Mouse (Mus musculus): ENCODE data around the gene Atxn1. TPM values are rescaled to one million over a fixed set of nuclear protein-coding genes. Genes with fewer than 3 reads are reported as not detected.

Gene Atxn1
- total and polyA plus RNA-seq, 3 experiments = 8.0 to 13.1 (median 9.7) TPM

DNA sequence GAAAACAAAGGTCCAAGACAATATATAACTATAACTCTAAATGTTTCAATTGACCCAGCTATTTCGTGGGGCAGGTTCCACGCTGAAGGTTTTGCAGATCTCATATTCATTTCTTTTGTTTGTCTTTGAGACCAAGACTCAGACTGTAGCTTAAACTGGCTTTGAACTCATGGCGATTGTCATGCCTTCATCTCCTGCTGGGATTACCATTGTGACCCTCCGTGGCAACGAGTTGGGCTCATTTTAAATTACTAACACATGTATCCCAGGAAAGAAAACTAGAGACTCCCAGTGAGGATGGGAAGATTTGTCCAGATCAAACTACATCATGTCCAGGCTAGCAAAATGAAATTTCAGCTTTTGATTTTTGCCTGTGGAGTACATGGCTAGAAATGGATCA is 14.4 kb upstream of the Atxn1 start:
- H3K36me3 ChIP-seq (replicated peaks in 1 of 2; ENCODE audit: control insufficient read depth in 1 of 2, insufficient read depth in 1 of 2, low read length in 1 of 2) = no peaks in the 10 kb centered on the region
- H3K79me2 ChIP-seq (replicated peaks; ENCODE audit: control insufficient read depth, extremely low read depth, insufficient read depth, poor library complexity, severe bottlenecking) = no peaks in the 10 kb centered on the region
- TF ChIP-seq SIN3A (IDR thresholded peaks at IDR 0.05; ENCODE audit: low read length) = no peak
- TF ChIP-seq MAFK (IDR thresholded peaks at IDR 0.05; ENCODE audit: insufficient replicate concordance, low read length) = no peak
- no peak for TF ChIP-seq CHD1 (IDR thresholded peaks at IDR 0.05; ENCODE audit: low read depth, low read length)
- TF ChIP-seq TBP (conservative IDR thresholded peaks at IDR 0.05; ENCODE audit: low read depth, low read length) = no peak
- no peak for TF ChIP-seq ETS1 (conservative IDR thresholded peaks at IDR 0.05; ENCODE audit: low read depth, low read length)
- TF ChIP-seq NELFE (IDR thresholded peaks at IDR 0.05; ENCODE audit: low read depth, low read length) = no peak
- no peak for TF ChIP-seq ELF1 (IDR thresholded peaks at IDR 0.05; ENCODE audit: low read depth, low read length)
- no peak for TF ChIP-seq IRF4 (IDR thresholded peaks at IDR 0.05; ENCODE audit: low read depth, low read length)
- TF ChIP-seq JUND (conservative IDR thresholded peaks at IDR 0.05; ENCODE audit: low read depth, low read length) = no peak
- TF ChIP-seq GABPA (IDR thresholded peaks at IDR 0.05; ENCODE audit: insufficient replicate concordance, low read depth, low read length) = no peak
- TF ChIP-seq MXI1 (IDR thresholded peaks at IDR 0.05; ENCODE audit: low read depth, low read length) = no peak
- no peak for TF ChIP-seq KAT2A (IDR thresholded peaks at IDR 0.05; ENCODE audit: insufficient replicate concordance, low read length)
- TF ChIP-seq MAX (IDR thresholded peaks at IDR 0.05; ENCODE audit: low read length) = no peak
- no peak for TF ChIP-seq HCFC1 (IDR thresholded peaks at IDR 0.05; ENCODE audit: low read depth, low read length)
- no peak for TF ChIP-seq ZC3H11A (IDR thresholded peaks at IDR 0.05; ENCODE audit: low read depth, low read length)
- no peak for TF ChIP-seq E2F4 (IDR thresholded peaks at IDR 0.05; ENCODE audit: insufficient replicate concordance, low read depth, low read length)
- no peak for TF ChIP-seq ZNF384 (IDR thresholded peaks at IDR 0.05; ENCODE audit: low read depth, low read length)
- no peak for TF ChIP-seq USF2 (conservative IDR thresholded peaks at IDR 0.05; ENCODE audit: low read depth, low read length)
- peaks cover 0 to 8% of the 10 kb centered on the region in 2 experiments; a peak in 2 of 4 replicates for H3K4me1 ChIP-seq (ENCODE audit: control insufficient read depth in 1 of 2, insufficient read depth in 2 of 2)
- no peaks in the 10 kb centered on the region for H3K27me3 ChIP-seq (replicated peaks)
- no peak for DNase-seq (ENCODE audit: extremely low read depth)
- no peak overlapping the region for H3K4me3 ChIP-seq (replicated peaks in 1 of 3; ENCODE audit: low read depth in 2 of 3, low read length in 2 of 3, poor library complexity in 1 of 3)
- no peak overlapping the region for H3K4me2 ChIP-seq (ENCODE audit: insufficient read depth, low read depth, poor library complexity, severe bottlenecking)
- no peak overlapping the region for H3K9ac ChIP-seq (ENCODE audit: insufficient read depth, low read depth)
- H3K9me3 ChIP-seq (replicated peaks; ENCODE audit: low read length) = no peaks in the 10 kb centered on the region
- in situ Hi-C loops (cut with MboI; ENCODE audit: low pct_ligation_motif_present, low pct_unique_long_range_greater_than_20kb, low sequenced_read_pairs) (loop anchor here (5.0 kb wide), 2 partner anchors 183 to 437 kb away; no protein-coding TSS in a partner anchor), dilution Hi-C loops (cut with MboI; ENCODE audit: extremely low pct_ligation_motif_present, extremely low pct_unique_long_range_greater_than_20kb, low sequenced_read_pairs) (no loop called here)
- H3K27ac ChIP-seq (ENCODE audit: insufficient read depth, low read depth) = no peak overlapping the region

DNA sequence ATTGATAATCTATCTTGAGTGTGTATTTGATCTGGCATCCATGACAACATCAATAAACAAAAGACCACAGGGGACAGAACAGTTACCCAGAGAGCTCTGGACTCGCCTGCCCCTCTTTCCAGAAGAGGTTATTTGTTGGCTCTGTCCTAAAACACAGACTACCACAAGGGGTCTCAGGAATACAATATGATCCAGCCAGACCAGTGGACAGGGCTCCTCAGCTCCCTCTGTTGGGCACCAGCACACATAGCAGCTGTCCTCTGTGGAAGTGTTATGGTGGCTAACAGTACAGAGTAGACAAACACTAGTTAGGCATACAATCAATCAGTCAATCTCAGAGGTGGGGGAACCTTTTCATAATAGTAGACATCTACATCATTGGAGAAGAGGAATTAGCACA is 12.1 kb upstream of the Atxn1 start:
- no peaks in the 10 kb centered on the region for H3K79me2 ChIP-seq (replicated peaks; ENCODE audit: control insufficient read depth, extremely low read depth, insufficient read depth, poor library complexity, severe bottlenecking)
- H3K36me3 ChIP-seq (replicated peaks in 1 of 2; ENCODE audit: control insufficient read depth in 1 of 2, insufficient read depth in 1 of 2, low read length in 1 of 2) = no peaks in the 10 kb centered on the region
- H3K4me3 ChIP-seq (replicated peaks in 1 of 3; ENCODE audit: low read depth in 2 of 3, low read length in 2 of 3, poor library complexity in 1 of 3) = no peak overlapping the region
- dilution Hi-C loops (cut with MboI; ENCODE audit: extremely low pct_ligation_motif_present, extremely low pct_unique_long_range_greater_than_20kb, low sequenced_read_pairs) = no loop called here
- no peak overlapping the region for H3K4me2 ChIP-seq (ENCODE audit: insufficient read depth, low read depth, poor library complexity, severe bottlenecking)
- DNase-seq (ENCODE audit: extremely low read depth) = peak; percentile 82
- no peaks in the 10 kb centered on the region for H3K27me3 ChIP-seq (replicated peaks)
- H3K9ac ChIP-seq (ENCODE audit: insufficient read depth, low read depth) = no peak overlapping the region
- H3K4me1 ChIP-seq (ENCODE audit: control insufficient read depth in 1 of 2, insufficient read depth in 2 of 2) = peaks cover 0 to 5% of the 10 kb centered on the region in 2 experiments; a peak in 2 of 4 replicates
- in situ Hi-C loops (cut with MboI; ENCODE audit: low pct_ligation_motif_present, low pct_unique_long_range_greater_than_20kb, low sequenced_read_pairs) = loop anchor here (5.0 kb wide), 2 partner anchors 185 to 435 kb away; no protein-coding TSS in a partner anchor
- no peak overlapping the region for H3K27ac ChIP-seq (ENCODE audit: insufficient read depth, low read depth)
- H3K9me3 ChIP-seq (replicated peaks; ENCODE audit: low read length) = no peaks in the 10 kb centered on the region
- TF ChIP-seq USF1 (IDR thresholded peaks at IDR 0.05; ENCODE audit: low read depth, low read length) = no peak
- TF ChIP-seq SMC3 (IDR thresholded peaks at IDR 0.05; ENCODE audit: low read depth, low read length) = peak; percentile 100
- TF ChIP-seq MAX (IDR thresholded peaks at IDR 0.05; ENCODE audit: low read length) = 0 out of 2 replicates have a peak, but pooled peaks have one; percentile 48
- no peak for TF ChIP-seq E2F4 (IDR thresholded peaks at IDR 0.05; ENCODE audit: insufficient replicate concordance, low read depth, low read length)
- peak; percentile 68; the same call in 1 of the 2 replicates for TF ChIP-seq MEF2A (IDR thresholded peaks at IDR 0.05; ENCODE audit: borderline replicate concordance, low read depth, low read length)
- TF ChIP-seq ZNF384 (IDR thresholded peaks at IDR 0.05; ENCODE audit: low read depth, low read length) = 0 out of 2 replicates have a peak, but pooled peaks have one; percentile 33
- peak; percentile 72; the same call in 1 of the 2 replicates for TF ChIP-seq NELFE (IDR thresholded peaks at IDR 0.05; ENCODE audit: low read depth, low read length)
- no peak for TF ChIP-seq ZMIZ1 (IDR thresholded peaks at IDR 0.05; ENCODE audit: low read depth, low read length)
- peak; percentile 52; the same call in 1 of the 2 replicates for TF ChIP-seq MYC (IDR thresholded peaks at IDR 0.05; ENCODE audit: low read depth, low read length)
- TF ChIP-seq JUND (conservative IDR thresholded peaks at IDR 0.05; ENCODE audit: low read depth, low read length) = peak; percentile 46; the same call in 1 of the 2 replicates
- no peak for TF ChIP-seq PAX5 (IDR thresholded peaks at IDR 0.05; ENCODE audit: low read length)
- peak; percentile 93 for TF ChIP-seq RAD21 (IDR thresholded peaks at IDR 0.05; ENCODE audit: low read depth, low read length)
- TF ChIP-seq RCOR1 (conservative IDR thresholded peaks at IDR 0.05; ENCODE audit: low read depth, low read length) = 0 out of 2 replicates have a peak, but pooled peaks have one; percentile 19
- no peak for TF ChIP-seq ZKSCAN1 (IDR thresholded peaks at IDR 0.05; ENCODE audit: borderline replicate concordance, low read depth, low read length)
- peak; percentile 93 for TF ChIP-seq ZC3H11A (IDR thresholded peaks at IDR 0.05; ENCODE audit: low read depth, low read length)
- TF ChIP-seq CTCF (conservative IDR thresholded peaks at IDR 0.05 in 1 of 2, IDR thresholded peaks at IDR 0.05 in 1 of 2; ENCODE audit: low read depth in 2 of 2, low read length in 2 of 2) = peak; percentile 90 to 100
- no peak for TF ChIP-seq MAFK (IDR thresholded peaks at IDR 0.05; ENCODE audit: insufficient replicate concordance, low read length)
- no peak for TF ChIP-seq IRF4 (IDR thresholded peaks at IDR 0.05; ENCODE audit: low read depth, low read length)
- no peak for TF ChIP-seq USF2 (conservative IDR thresholded peaks at IDR 0.05; ENCODE audit: low read depth, low read length)
- no peak for TF ChIP-seq KAT2A (IDR thresholded peaks at IDR 0.05; ENCODE audit: insufficient replicate concordance, low read length)
- no peak for TF ChIP-seq UBTF (IDR thresholded peaks at IDR 0.05; ENCODE audit: low read depth, low read length)
- peak; percentile 49 for TF ChIP-seq SIN3A (IDR thresholded peaks at IDR 0.05; ENCODE audit: low read length)
- TF ChIP-seq CHD2 (IDR thresholded peaks at IDR 0.05; ENCODE audit: low read length) = no peak
